Mouse (Mus musculus) ES-Bruce4 (cell line): ENCODE results near the gene Dlgap1.

Experiments
- CTCF ChIP-seq: IDR thresholded peaks from one replicate; pipeline ENCODE4 v1.8.1; 2011; ENCODE audit warnings: low read depth, low read length
- EP300 ChIP-seq: IDR thresholded peaks from 2 replicates; pipeline ENCODE4 v1.6.1; 2011; ENCODE audit warnings: low read depth, low read length; ENCODE audit not compliant: insufficient read depth
- POLR2A ChIP-seq: IDR thresholded peaks from one replicate; pipeline ENCODE4 v1.8.1; 2011; ENCODE audit warnings: low read length; ENCODE audit not compliant: insufficient read depth

DNA sequence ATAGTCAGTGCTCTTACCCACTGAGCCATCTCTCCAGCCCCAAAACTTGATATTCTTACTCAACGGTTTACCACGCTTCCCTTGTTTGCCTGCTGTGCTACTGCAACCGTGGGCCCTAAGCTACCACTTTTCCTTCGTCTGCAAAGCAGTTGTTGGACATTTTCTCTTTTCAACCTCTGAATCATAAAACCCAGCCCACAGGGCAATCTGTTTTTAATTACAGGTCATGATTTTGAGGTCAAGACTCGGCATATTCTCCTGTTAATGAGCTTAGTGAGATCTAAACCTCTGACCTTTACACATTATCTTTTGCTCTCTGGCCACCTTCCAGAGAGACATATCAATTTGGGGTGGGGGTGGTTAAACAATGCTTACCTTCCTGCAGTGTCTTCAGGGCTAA, 869.7 kb downstream of the Dlgap1 start:
- TF ChIP-seq POLR2A = no peak
- no peak for TF ChIP-seq CTCF
- no peak for TF ChIP-seq EP300
